Mouse (Mus musculus): ENCODE data around the gene Gpr157.

Gene Gpr157

GRCm38 (mm10) chr4:150146286-150146685, 59.1 kb downstream of the Gpr157 start:
- no peak for DNase-seq (ENCODE audit: low read depth, low spot score)

DNA sequence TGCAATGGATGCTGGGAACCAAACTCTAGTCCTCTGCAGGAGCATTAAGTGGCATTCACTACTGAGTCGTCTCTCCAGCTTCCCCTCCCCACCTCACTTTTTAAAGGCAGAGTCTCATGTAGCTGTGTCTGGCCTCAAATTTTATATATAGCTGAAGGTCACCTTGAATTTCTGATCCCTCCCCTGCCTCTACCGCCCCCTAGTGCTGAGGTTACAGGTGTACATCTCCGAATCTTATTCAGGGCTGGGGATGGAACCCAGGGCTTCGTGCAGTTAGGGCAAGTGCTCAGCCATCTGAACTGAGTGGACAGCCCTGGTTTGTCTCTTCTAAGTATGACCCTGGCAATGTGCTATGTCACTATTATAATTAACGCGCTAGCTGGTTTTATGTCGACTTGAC, 63.9 kb downstream of the Gpr157 start:
- no peak for DNase-seq (ENCODE audit: low read depth, low spot score)

- DNase-seq (ENCODE audit: low read depth, low spot score), result no peak
These were observed 65.3 kb downstream of the Gpr157 start for GRCm38 (mm10) chr4:150152483-150152882.

DNA sequence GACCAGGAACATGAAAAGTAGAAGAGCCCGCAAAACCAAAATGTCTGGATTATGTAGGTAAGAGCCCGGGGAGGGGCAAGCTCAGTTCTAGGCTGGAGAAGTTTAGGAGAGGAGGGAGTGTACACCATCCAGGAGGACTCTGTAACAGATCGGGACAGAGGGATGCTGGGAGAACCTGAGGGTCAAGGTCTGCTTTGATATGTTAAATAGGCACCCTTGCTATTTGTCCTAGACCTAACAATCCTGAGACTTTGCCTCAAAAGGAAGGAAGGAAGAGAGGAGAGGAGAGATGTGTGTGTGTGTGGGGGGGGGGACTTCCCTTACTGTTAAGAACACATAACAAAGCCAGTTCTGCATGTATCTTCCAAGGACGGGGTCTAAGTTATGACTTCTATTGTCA, 68.1 kb downstream of the Gpr157 start:
- no peak for DNase-seq (ENCODE audit: low read depth, low spot score)
